Mouse (Mus musculus): ENCODE measurements at regions not wholly inside any gene's neighbourhood (a gene's known extent, or its start where the extent isn't known, plus 50 kb on each side); places are given as distances from the start of the nearest gene placed in this dataset.

DNA sequence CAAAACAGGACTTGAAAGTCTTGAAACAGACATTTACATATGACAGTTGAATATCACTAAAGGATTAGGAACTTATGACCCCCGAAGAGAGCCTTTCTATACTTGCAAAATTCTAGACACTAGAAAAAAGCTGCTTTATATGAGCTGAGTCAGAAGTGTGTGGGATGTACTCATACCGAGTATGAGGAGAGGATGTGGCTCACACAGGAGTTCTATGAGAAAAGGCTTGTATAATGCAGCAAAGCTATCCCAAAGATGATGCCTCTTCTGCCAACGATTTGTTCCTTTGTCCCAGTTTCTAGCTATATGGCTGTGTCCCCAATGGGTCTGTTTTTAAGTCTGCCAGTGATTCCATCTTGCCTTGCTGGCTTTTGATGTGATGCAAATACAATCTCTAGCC is 708.2 kb upstream of the Cited2 start:
- no peak for TF ChIP-seq CTCF (IDR thresholded peaks at IDR 0.05; ENCODE audit: low read depth)
- TF ChIP-seq EP300 (IDR thresholded peaks at IDR 0.05; ENCODE audit: low read depth): no peak

Data from liver, embryonic 14.5 days (tissue).